Mouse (Mus musculus) brain, embryonic 14.5 days (tissue): ENCODE measurements around the gene Sox13. TPM values are rescaled to one million over a fixed set of nuclear protein-coding genes. Genes with fewer than 3 reads are reported as not detected.
"Not testable (repeated sequence)": the region's sequence is repeated elsewhere in the genome, so short reads cannot be mapped to it uniquely, and the experiment has no call there.

Experiments used
- DNase-seq: peaks from one replicate; pipeline ENCODE4 v3.0.0-alpha.2; 2011; ENCODE audit warnings: low read depth
- CTCF ChIP-seq: fragments of 200-500 bp; IDR thresholded peaks from 2 replicates; pipeline ENCODE4 v1.5.1; 2012; ENCODE audit warnings: inconsistent platforms, mild to moderate bottlenecking, moderate library complexity, borderline replicate concordance; ENCODE audit not compliant: insufficient read depth, insufficient read length; ENCODE audit errors: extremely low read depth
- POLR2A ChIP-seq: fragments of 200-500 bp; IDR thresholded peaks from 2 replicates; pipeline ENCODE4 v1.6.1; 2012; ENCODE audit warnings: mild to moderate bottlenecking, inconsistent platforms, borderline replicate concordance; ENCODE audit not compliant: poor library complexity, insufficient read depth, insufficient read length, severe bottlenecking; ENCODE audit errors: extremely low read depth
- polyA plus RNA-seq: library from polyadenylated mRNA; depleted of rRNA; stranded (reverse); fragments of >200 nt; gene quantifications from 2 replicates; pipeline ENCODE4 v1.2.3, GENCODE M21; 2012

Gene Sox13
- polyA plus RNA-seq, 1 experiment = 37.6 TPM

- TF ChIP-seq CTCF (no peak), POLR2A (no peak)
- DNase-seq = no peak
Measured at GRCm38 (mm10) chr1:133362103-133362502, 62.1 kb downstream of the Sox13 start.

GRCm38 (mm10) chr1:133361006-133361405 lies 63.2 kb downstream of the Sox13 start:
- TF ChIP-seq CTCF (no peak), POLR2A (no peak)
- DNase-seq = no peak

DNA sequence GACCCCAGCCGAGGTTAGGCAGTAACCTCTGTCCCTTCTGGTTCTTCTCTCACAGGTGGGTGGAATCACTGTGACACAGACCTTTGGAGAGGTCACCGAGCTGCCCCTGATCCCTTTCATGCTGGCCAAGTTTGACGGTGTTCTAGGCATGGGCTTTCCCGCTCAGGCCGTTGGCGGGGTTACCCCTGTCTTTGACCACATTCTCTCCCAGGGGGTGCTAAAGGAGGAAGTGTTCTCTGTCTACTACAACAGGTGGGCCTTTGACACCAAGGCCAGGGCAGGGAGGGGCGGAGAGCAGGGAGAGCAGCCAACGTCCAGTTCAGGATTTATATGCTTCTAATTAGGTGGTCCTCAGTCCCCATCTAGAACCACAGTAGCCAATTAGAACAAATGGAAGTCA lies 67.8 kb downstream of the Sox13 start:
- TF ChIP-seq POLR2A = no peak
- TF ChIP-seq CTCF = no peak
- no peak for DNase-seq

- TF ChIP-seq CTCF = no peak
- TF ChIP-seq POLR2A = no peak
- DNase-seq = no peak
Measured at GRCm38 (mm10) chr1:133355912-133356311, 68.3 kb downstream of the Sox13 start.

DNA sequence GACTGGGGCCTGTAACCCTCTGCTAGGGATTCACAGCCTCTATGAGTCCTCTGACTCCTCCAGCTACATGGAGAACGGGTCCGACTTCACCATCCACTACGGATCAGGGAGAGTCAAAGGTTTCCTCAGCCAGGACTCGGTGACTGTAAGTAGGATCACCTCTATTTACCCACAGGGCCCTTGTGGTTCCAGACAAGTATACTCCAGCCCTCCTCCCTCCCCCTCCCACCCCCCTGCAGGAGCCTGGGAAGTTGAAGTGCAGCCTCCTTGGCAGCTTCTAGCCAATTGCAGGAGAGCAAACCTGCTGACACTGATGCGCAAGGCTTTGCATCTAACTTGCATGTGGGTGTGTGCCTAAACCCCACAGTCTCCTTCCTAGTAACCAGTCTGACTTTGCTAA lies 68.7 kb downstream of the Sox13 start:
- TF ChIP-seq POLR2A (no peak), CTCF (no peak)
- DNase-seq = no peak

GRCm38 (mm10) chr1:133353371-133353809 lies 70.8 kb downstream of the Sox13 start:
- peak; percentile 91 for DNase-seq
- TF ChIP-seq CTCF (peak; percentile 99), POLR2A (no peak)

DNA sequence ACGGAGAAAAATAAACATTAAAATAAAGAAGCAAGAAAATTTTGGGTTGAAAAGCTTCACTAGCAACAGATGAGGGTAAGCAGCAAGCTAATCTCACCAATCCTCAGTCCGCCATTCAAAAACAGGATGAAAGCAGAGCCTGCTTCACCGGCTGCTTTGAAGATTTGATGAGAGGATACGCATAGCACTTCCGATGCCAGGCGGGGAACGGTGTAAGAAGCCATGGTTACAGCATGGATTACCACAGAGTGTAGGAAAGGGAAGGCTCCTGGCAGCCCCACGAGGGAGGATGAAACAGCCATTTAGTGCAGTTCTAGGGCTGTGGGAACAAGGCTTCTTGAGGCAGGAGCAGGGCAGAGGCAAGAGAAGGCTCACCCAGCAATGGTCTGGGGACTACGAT lies 72.4 kb downstream of the Sox13 start:
- TF ChIP-seq POLR2A (no peak), CTCF (no peak)
- peak; percentile 67 for DNase-seq

DNA sequence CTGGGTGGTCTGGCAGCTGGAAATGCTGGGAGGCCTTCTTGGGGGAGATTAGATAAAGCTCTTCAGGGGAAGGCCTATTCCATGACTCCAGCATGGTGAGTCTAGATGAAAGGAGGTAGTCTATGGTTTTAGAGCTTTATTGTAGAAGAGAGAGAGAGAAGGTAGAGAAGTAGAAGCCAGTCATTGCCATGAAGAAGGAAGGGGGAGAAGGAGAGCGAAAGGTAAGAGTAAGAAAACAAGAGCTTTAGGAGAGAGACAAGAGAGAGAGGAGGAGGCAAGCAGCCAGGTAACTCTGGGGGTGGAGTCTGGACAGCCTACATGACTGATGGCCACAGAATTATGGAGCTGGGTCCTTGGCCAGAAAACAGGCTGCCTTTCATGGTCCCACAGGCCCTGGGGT lies 74.0 kb downstream of the Sox13 start, which contains the start of gene Ren1:
Ren1 (plus strand) TSS at position 301 of the 400 bp plus-strand sequence.
- no peak for DNase-seq

GRCm38 (mm10) chr1:133347693-133348520 lies 76.3 kb downstream of the Sox13 start:
- no peak for DNase-seq
- TF ChIP-seq CTCF (no peak), POLR2A (no peak)

More for the DNA sequence above, 74.0 kb downstream of the Sox13 start, which contains the start of gene Ren1:
- no peak for TF ChIP-seq POLR2A
- no peak for TF ChIP-seq CTCF

DNA sequence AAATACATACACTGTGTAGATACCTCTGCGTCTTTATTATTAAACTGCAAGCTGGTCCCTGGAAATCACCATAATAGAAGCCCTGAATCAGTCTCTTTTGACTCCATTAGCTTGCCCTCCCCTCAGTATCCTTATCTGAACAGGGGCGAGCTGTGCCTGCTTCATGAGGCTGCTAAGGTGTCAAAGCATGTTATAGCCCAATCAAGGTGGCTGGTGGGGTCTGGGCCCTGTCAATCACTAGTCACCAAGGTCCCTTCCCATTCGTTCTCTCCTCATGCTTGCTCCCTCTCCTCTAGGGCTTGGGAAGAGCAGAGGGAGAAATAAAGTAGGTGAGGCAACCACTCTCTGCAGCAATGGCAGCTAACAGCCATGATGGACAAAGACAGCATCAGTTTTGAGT lies 77.0 kb downstream of the Sox13 start:
- no peak for DNase-seq
- TF ChIP-seq POLR2A = no peak
- no peak for TF ChIP-seq CTCF

DNA sequence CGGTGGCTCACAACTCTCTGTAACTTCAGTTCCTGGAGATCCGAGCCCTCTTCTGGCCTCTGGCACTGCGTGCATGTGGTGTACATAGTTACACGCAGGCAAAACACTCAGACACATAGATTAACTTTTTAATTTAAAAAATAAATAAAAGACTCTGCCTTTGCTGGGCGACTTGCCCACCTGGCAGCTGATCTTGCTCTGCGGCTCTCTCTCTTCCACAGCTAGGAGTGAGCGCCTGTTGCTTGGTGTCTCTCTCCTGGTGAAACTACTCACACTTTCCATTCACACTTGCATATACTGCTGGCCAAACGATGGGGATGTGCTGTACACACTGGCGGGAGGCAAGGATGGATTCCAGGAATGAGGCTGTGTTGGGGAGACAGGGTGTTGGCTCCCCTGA lies 77.6 kb downstream of the Sox13 start:
- DNase-seq = no peak
- no peak for TF ChIP-seq POLR2A
- no peak for TF ChIP-seq CTCF

- no peak for DNase-seq
- TF ChIP-seq CTCF (no peak), POLR2A (no peak)
Measured at GRCm38 (mm10) chr1:133344357-133344756, 79.8 kb downstream of the Sox13 start.

DNA sequence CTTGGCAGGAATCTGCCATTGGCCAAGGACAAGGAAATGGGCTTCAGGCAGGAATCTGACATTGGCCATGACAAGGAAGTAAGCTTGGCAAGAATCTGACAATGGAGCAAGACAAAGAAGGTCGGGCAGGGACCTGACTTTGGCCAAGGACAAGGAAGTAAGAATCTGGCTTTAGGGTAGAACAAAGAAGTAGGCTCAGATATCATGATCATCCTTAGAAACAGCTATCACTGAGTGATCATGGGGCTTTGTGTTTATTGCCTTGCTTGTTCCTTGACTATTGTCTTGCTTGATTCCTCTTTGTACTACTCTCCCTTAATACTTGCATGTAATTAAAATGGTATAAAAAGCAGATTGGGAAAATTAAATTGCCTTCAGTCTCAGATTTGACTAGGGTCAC lies 83.8 kb downstream of the Sox13 start:
- DNase-seq = not testable (repeated sequence)
